ENCODE assay signal across 16 mouse cellular contexts in the genomic region with DNA sequence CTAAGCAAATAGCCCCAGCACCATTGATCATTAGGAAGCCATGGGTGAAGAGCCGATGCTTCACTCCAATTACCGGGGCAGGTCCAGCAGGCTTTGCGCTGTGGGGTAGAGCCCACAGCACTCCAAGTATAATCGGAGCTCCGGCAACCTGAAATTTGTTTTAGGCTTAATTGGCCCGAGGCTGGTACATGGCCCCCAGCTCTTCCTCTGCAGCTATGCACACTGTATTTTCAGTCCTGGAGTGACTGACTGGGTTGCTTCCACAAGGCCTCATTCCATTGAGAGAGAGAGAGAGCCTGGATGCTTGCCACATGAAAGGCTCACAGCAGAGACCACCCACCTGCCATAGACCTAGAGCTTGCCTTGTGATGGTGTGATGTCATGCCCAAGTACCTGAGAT.
A peak's percentile ranks its signal among the peaks of the same experiment; 100 is the strongest.
DNase-seq lines count a peak whose midpoint lies in the region; ATAC-seq and TF ChIP-seq lines count a peak whose summit lies in the region.
"Had no signal": no experiment of that assay in that cellular context is flagged by ENCODE, and none has a peak within 500 bp of the region (broad histone marks: within the 10 kb centered on the region; RNA-seq: fewer than 3 reads in every experiment).

No protein-coding gene starts in this region.

- no peak overlapping the region for H3K4me2 ChIP-seq in hindbrain, embryonic 12.5 days (replicated peaks)
- no peak overlapping the region; the same call in 1 of the 2 replicates for H3K4me2 ChIP-seq in hindbrain, embryonic 14.5 days (replicated peaks)
- peak overlapping the region; percentile 21; the same call in 1 of the 2 replicates for H3K4me2 ChIP-seq in lung, embryonic 15.5 days
- no peak overlapping the region for H3K4me2 ChIP-seq in lung, postnatal 0 days (replicated peaks; ENCODE audit: low read depth, low read length)
- peak overlapping the region; percentile 36 for H3K4me2 ChIP-seq in forebrain, embryonic 16.5 days (ENCODE audit: low read length)
- H3K4me2 ChIP-seq in kidney, embryonic 15.5 days: no peak overlapping the region
- H3K4me2 ChIP-seq: embryonic facial prominence, embryonic 13.5 days; heart, embryonic 15.5 days; neural tube, embryonic 12.5 days had no signal

- no peaks in the 10 kb centered on the region; the same call in 1 of the 2 replicates for H3K27me3 ChIP-seq in hindbrain, embryonic 12.5 days
- H3K27me3 ChIP-seq in hindbrain, embryonic 14.5 days (ENCODE audit: control insufficient read depth, insufficient read depth, low read length): peaks cover 5% of the 10 kb centered on the region; the same call in 1 of the 2 replicates
- H3K27me3 ChIP-seq in lung, embryonic 15.5 days: peaks cover 5% of the 10 kb centered on the region; the same call in 1 of the 2 replicates
- peaks cover 4% of the 10 kb centered on the region; the same call in 1 of the 2 replicates for H3K27me3 ChIP-seq in lung, postnatal 0 days (replicated peaks; ENCODE audit: insufficient read depth, low read length)
- peaks cover 3% of the 10 kb centered on the region; the same call in 1 of the 2 replicates for H3K27me3 ChIP-seq in forebrain, embryonic 16.5 days (replicated peaks; ENCODE audit: control insufficient read depth, insufficient read depth, low read length)
- H3K27me3 ChIP-seq in kidney, embryonic 15.5 days: peaks cover 10% of the 10 kb centered on the region; the same call in 1 of the 2 replicates
- H3K27me3 ChIP-seq: neural tube, embryonic 12.5 days had no signal

- H3K9me3 ChIP-seq in hindbrain, embryonic 12.5 days (replicated peaks): no peaks in the 10 kb centered on the region
- H3K9me3 ChIP-seq in hindbrain, embryonic 14.5 days (ENCODE audit: control insufficient read depth, low read length): no peaks in the 10 kb centered on the region
- no peaks in the 10 kb centered on the region for H3K9me3 ChIP-seq in lung, embryonic 15.5 days
- H3K9me3 ChIP-seq in lung, postnatal 0 days (ENCODE audit: low read length): no peaks in the 10 kb centered on the region
- H3K9me3 ChIP-seq in forebrain, embryonic 16.5 days (ENCODE audit: control insufficient read depth, low read length): no peaks in the 10 kb centered on the region
- no peaks in the 10 kb centered on the region for H3K9me3 ChIP-seq in kidney, embryonic 15.5 days (replicated peaks)
- H3K9me3 ChIP-seq: embryonic facial prominence, embryonic 13.5 days; heart, embryonic 15.5 days; neural tube, embryonic 12.5 days had no signal

- no peak for ATAC-seq in hindbrain, embryonic 12.5 days (ENCODE audit: low FRiP score)
- ATAC-seq in hindbrain, embryonic 14.5 days (ENCODE audit: low FRiP score): no peak; the same call in 1 of the 2 replicates
- no peak for ATAC-seq in lung, embryonic 15.5 days (ENCODE audit: borderline replicate concordance, extremely low read depth, low FRiP score, low TSS enrichment)
- ATAC-seq in lung, postnatal 0 days: no peak
- peak; percentile 35 for ATAC-seq in forebrain, embryonic 16.5 days
- ATAC-seq in kidney, embryonic 15.5 days (replicated peaks; ENCODE audit: low FRiP score): no peak
- ATAC-seq: inflammation-experienced regulatory T-cells, adult 6 months had no signal

- no peak for TF ChIP-seq EP300 in lung, postnatal 0 days (IDR thresholded peaks at IDR 0.05)

- peak overlapping the region; percentile 17; the same call in 1 of the 2 replicates for H3K27ac ChIP-seq in hindbrain, embryonic 12.5 days
- no peak overlapping the region for H3K27ac ChIP-seq in hindbrain, embryonic 14.5 days
- no peak overlapping the region for H3K27ac ChIP-seq in lung, embryonic 15.5 days
- H3K27ac ChIP-seq in lung, postnatal 0 days (ENCODE audit: low read length): no peak overlapping the region
- no peak overlapping the region for H3K27ac ChIP-seq in forebrain, embryonic 16.5 days (ENCODE audit: low read length)
- no peak overlapping the region for H3K27ac ChIP-seq in kidney, embryonic 15.5 days
- H3K27ac ChIP-seq: embryonic facial prominence, embryonic 13.5 days; heart, embryonic 15.5 days; neural tube, embryonic 12.5 days had no signal

- H3K9ac ChIP-seq in hindbrain, embryonic 12.5 days: no peak overlapping the region
- H3K9ac ChIP-seq in hindbrain, embryonic 14.5 days: no peak overlapping the region
- H3K9ac ChIP-seq in lung, embryonic 15.5 days: no peak overlapping the region
- H3K9ac ChIP-seq in lung, postnatal 0 days (replicated peaks; ENCODE audit: low read depth): no peak overlapping the region
- no peak overlapping the region for H3K9ac ChIP-seq in forebrain, embryonic 16.5 days (replicated peaks; ENCODE audit: low read depth, low read length)
- no peak overlapping the region for H3K9ac ChIP-seq in kidney, embryonic 15.5 days
- H3K9ac ChIP-seq: embryonic facial prominence, embryonic 13.5 days; heart, embryonic 15.5 days; neural tube, embryonic 12.5 days had no signal

- no peak for TF ChIP-seq CTCF in lung, postnatal 0 days (IDR thresholded peaks at IDR 0.05)

- H3K36me3 ChIP-seq in hindbrain, embryonic 12.5 days: no peaks in the 10 kb centered on the region
- no peaks in the 10 kb centered on the region for H3K36me3 ChIP-seq in hindbrain, embryonic 14.5 days (replicated peaks; ENCODE audit: control insufficient read depth, insufficient read depth)
- no peaks in the 10 kb centered on the region for H3K36me3 ChIP-seq in lung, embryonic 15.5 days
- no peaks in the 10 kb centered on the region for H3K36me3 ChIP-seq in lung, postnatal 0 days (ENCODE audit: insufficient read depth, low read length)
- no peaks in the 10 kb centered on the region for H3K36me3 ChIP-seq in forebrain, embryonic 16.5 days (ENCODE audit: control insufficient read depth, insufficient read depth)
- H3K36me3 ChIP-seq in kidney, embryonic 15.5 days: no peaks in the 10 kb centered on the region
- H3K36me3 ChIP-seq: embryonic facial prominence, embryonic 13.5 days; heart, embryonic 15.5 days; neural tube, embryonic 12.5 days had no signal

- WGBS in hindbrain, embryonic 12.5 days: 71% methylated on average over 6 of the region's 6 CpGs
- 57% methylated on average over 6 of the region's 6 CpGs for WGBS in hindbrain, embryonic 14.5 days
- 52% methylated on average over 6 of the region's 6 CpGs for WGBS in lung, embryonic 15.5 days
- 47% methylated on average over 6 of the region's 6 CpGs for WGBS in lung, postnatal 0 days
- 13% methylated on average over 6 of the region's 6 CpGs for WGBS in forebrain, embryonic 16.5 days
- WGBS in kidney, embryonic 15.5 days: 74% methylated on average over 6 of the region's 6 CpGs

- peaks cover 23% of the 10 kb centered on the region for H3K4me1 ChIP-seq in hindbrain, embryonic 12.5 days
- peaks cover 23% of the 10 kb centered on the region for H3K4me1 ChIP-seq in hindbrain, embryonic 14.5 days (replicated peaks; ENCODE audit: control insufficient read depth, insufficient read depth, low read length)
- 0 out of 2 replicates have a peak, but pooled peaks cover 6% of the 10 kb centered on the region for H3K4me1 ChIP-seq in lung, embryonic 15.5 days
- no peaks in the 10 kb centered on the region for H3K4me1 ChIP-seq in lung, postnatal 0 days (ENCODE audit: insufficient read depth, low read depth, low read length)
- H3K4me1 ChIP-seq in forebrain, embryonic 16.5 days (replicated peaks; ENCODE audit: control insufficient read depth, insufficient read depth, low read length): peaks cover 25% of the 10 kb centered on the region
- H3K4me1 ChIP-seq in kidney, embryonic 15.5 days: peaks cover 8% of the 10 kb centered on the region
- H3K4me1 ChIP-seq: heart, embryonic 15.5 days had no signal

- H3K4me3 ChIP-seq in hindbrain, embryonic 12.5 days: no peak overlapping the region
- H3K4me3 ChIP-seq in hindbrain, embryonic 14.5 days (replicated peaks; ENCODE audit: low read length): no peak overlapping the region
- no peak overlapping the region for H3K4me3 ChIP-seq in lung, embryonic 15.5 days
- H3K4me3 ChIP-seq in lung, postnatal 0 days (ENCODE audit: low read depth, low read length): no peak overlapping the region
- no peak overlapping the region for H3K4me3 ChIP-seq in forebrain, embryonic 16.5 days (replicated peaks; ENCODE audit: low read length)
- no peak overlapping the region for H3K4me3 ChIP-seq in kidney, embryonic 15.5 days (replicated peaks)
- H3K4me3 ChIP-seq: embryonic facial prominence, embryonic 13.5 days; heart, embryonic 15.5 days; neural tube, embryonic 12.5 days had no signal

- DNase-seq in hindbrain, embryonic 14.5 days (ENCODE audit: low spot score): no peak
- DNase-seq in lung, postnatal 0 days (ENCODE audit: low spot score): no peak
- DNase-seq in retina, embryonic 14.5 days (ENCODE audit: low spot score): peak; percentile 67
- DNase-seq in adipocyte (ENCODE audit: low spot score): no peak
- DNase-seq: adrenal gland, adult 2 months; cerebellum, postnatal 25 days; spleen, adult 18-20 months; thymus, postnatal 4 days had no signal

Comparison
In these comparisons a context has a peak if more than half of its experiments do, and no peak if none do; other contexts are left out.
1. H3K4me2 ChIP-seq: peak in lung, embryonic 15.5 days (single experiment) and forebrain, embryonic 16.5 days (single experiment); none in hindbrain, embryonic 12.5 days (single experiment), hindbrain, embryonic 14.5 days (single experiment), lung, postnatal 0 days (single experiment) and kidney, embryonic 15.5 days (single experiment).